Mouse (Mus musculus) limb, embryonic 15.5 days (tissue): ENCODE data around the gene Gja5. TPM values are rescaled to one million over a fixed set of nuclear protein-coding genes. Genes with fewer than 3 reads are reported as not detected.
A peak's percentile ranks its signal among the peaks of the same experiment; 100 is the strongest.

Experiments
- ATAC-seq: fragments of 200-750 bp; cut with Nextera tagmentation; 2 replicates; pipeline ENCODE4 v1.8.0; 2017; ENCODE audit warnings: low read depth, moderate TSS enrichment; ENCODE audit not compliant: insufficient number of reproducible peaks, low FRiP score, low TSS enrichment
- H3K27ac ChIP-seq: fragments of 300-500 bp; sonication (generic); 2 replicates; pipeline ENCODE4 v1.5.1; 2015; ENCODE audit warnings: moderate library complexity, mild to moderate bottlenecking, inconsistent platforms
- H3K27me3 ChIP-seq: fragments of 300-500 bp; sonication (generic); 2 replicates; pipeline ENCODE4 v1.6.1; 2015; ENCODE audit warnings: inconsistent platforms
- H3K36me3 ChIP-seq: fragments of 300-500 bp; sonication (generic); 2 replicates; pipeline ENCODE4 v1.6.1; 2015; ENCODE audit warnings: inconsistent platforms
- H3K4me1 ChIP-seq: fragments of 300-500 bp; sonication (generic); 2 replicates; pipeline ENCODE4 v1.6.1; 2015; ENCODE audit warnings: inconsistent platforms
- H3K4me2 ChIP-seq: fragments of 300-500 bp; sonication (generic); 2 replicates; pipeline ENCODE4 v1.6.1; 2015; ENCODE audit warnings: mild to moderate bottlenecking, inconsistent platforms
- H3K4me3 ChIP-seq: fragments of 300-500 bp; sonication (generic); 2 replicates; pipeline ENCODE4 v1.5.1; 2015; ENCODE audit warnings: mild to moderate bottlenecking, inconsistent platforms
- H3K9ac ChIP-seq: fragments of 300-500 bp; sonication (generic); 2 replicates; pipeline ENCODE4 v1.6.1; 2015; ENCODE audit warnings: inconsistent platforms
- H3K9me3 ChIP-seq: fragments of 300-500 bp; sonication (generic); 2 replicates; pipeline ENCODE4 v1.6.1; 2016; ENCODE audit warnings: inconsistent platforms
- WGBS: fragments of 180-500 bp; shearing (Covaris S2); methylation state at CpG from one replicate; pipeline ENCODE4 v1.1.7; 2015; 5-methylcytosine and 5-hydroxymethylcytosine counted together
- polyA plus RNA-seq: library from polyadenylated mRNA; unstranded; fragments of >200 nt; fragmentation: Nextera tagmentation; extraction: Ambion mirVana; gene quantifications from 2 replicates; pipeline ENCODE4 v1.2.1, GENCODE M21; 2015

The Gja5 gene
- polyA plus RNA-seq, 1 experiment from 2014 or later = 26.0 TPM

DNA sequence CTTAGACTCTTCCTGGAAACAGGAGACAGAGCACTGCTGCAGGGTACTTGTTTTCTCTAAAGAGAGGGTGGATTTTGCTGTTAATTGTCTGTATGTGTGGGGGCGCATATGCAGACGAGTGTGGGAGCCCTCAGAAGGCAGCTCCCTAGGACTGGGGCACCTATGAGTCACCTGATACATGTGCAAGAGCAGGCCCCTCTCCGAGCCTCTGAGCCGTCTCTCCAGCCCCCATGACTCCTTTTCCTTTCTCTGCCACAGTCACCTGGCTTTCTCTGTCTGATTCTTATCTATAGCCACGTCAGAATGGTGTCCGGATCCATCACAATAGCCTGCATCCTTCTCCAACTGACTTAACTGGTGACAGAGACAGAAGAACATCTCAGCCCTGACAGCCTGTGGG, 22.9 kb upstream of the Gja5 start:
- ATAC-seq = no peak
- WGBS = 78% methylated on average over 6 of the region's 6 CpGs
- H3K27ac ChIP-seq = no peak overlapping the region
- H3K4me1 ChIP-seq = no peaks in the 10 kb centered on the region
- peaks cover 59% of the 10 kb centered on the region for H3K36me3 ChIP-seq
- H3K4me2 ChIP-seq = no peak overlapping the region
- H3K9ac ChIP-seq = no peak overlapping the region
- H3K4me3 ChIP-seq = no peak overlapping the region
- no peaks in the 10 kb centered on the region for H3K9me3 ChIP-seq
- H3K27me3 ChIP-seq = no peaks in the 10 kb centered on the region

DNA sequence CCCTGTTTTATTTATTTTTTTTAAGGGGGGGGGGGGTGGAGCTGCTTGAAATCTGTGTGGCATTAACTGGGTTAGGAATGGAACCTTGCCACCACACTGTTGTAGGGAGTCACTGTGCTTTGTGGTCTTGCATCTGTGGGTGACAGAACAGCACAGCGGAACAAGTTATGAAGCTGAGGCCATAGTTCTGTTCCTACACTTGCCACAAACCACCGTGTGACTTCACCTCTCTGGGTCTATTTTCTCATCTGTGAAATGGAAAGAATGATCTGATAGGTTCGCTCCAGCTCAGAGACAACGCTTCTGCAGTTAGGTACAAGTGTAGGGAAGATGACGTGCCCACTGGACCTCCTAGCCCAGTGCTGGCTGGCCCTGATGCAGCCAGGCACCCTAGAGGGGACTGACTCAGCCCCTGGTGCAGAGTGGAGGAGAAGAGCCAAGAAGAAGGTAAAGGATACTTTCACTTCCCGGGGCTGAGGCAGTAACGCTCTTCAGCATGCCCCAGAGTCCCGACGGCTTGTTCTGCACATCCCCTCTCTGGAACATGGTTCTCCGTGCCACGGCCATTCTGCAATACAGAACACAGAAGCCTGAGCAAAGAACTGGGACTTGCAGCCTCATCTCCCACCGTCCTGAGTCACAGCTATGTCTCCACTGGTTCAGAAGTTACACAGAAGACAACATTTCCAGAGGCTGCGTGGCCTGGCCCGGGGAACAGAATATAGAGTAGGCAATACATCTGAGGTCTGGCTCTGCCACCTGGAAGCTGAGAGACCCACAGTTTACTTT, 22.2 kb upstream of the Gja5 start:
- Histone ChIP-seq H3K36me3 (peaks cover 62% of the 10 kb centered on the region), H3K27ac (no peak overlapping the region), H3K4me1 (no peaks in the 10 kb centered on the region), H3K4me3 (no peak overlapping the region), H3K9me3 (no peaks in the 10 kb centered on the region), H3K4me2 (no peak overlapping the region), H3K27me3 (no peaks in the 10 kb centered on the region), H3K9ac (no peak overlapping the region)
- 93% methylated on average over 14 of the region's 14 CpGs for WGBS
- ATAC-seq = no peak

DNA sequence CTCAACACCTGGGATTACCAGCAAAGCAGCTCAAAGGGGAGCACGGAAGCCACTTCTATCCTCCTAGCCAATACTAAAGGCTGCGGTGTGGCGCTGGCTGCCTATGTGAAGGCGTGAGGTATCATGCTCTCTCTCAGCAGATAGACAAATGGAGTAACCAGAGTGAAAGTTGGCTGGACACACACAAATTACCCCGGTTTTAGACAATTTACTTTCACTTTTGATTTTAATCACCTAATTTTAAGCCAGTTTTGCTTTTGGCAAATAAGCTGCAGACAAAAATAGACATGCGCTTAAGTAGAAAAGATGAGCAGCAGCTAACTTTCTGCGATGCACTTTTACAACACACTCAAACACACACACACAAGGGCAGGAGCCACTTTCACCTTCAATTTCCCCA, 20.8 kb upstream of the Gja5 start:
- H3K4me1 ChIP-seq = no peaks in the 10 kb centered on the region
- WGBS = 93% methylated on average over 7 of the region's 7 CpGs
- H3K4me2 ChIP-seq = no peak overlapping the region
- H3K27ac ChIP-seq = no peak overlapping the region
- no peak for ATAC-seq
- no peak overlapping the region for H3K9ac ChIP-seq
- no peaks in the 10 kb centered on the region for H3K9me3 ChIP-seq
- no peak overlapping the region for H3K4me3 ChIP-seq
- H3K27me3 ChIP-seq = no peaks in the 10 kb centered on the region
- H3K36me3 ChIP-seq = peaks cover 60% of the 10 kb centered on the region

- H3K9ac ChIP-seq = no peak overlapping the region
- WGBS = 86% methylated on average over 4 of the region's 4 CpGs
- peaks cover 4% of the 10 kb centered on the region; the same call in 1 of the 2 replicates for H3K4me1 ChIP-seq
- H3K4me2 ChIP-seq = no peak overlapping the region
- H3K27me3 ChIP-seq = peaks cover 9% of the 10 kb centered on the region; the same call in 1 of the 2 replicates
- H3K4me3 ChIP-seq = no peak overlapping the region
- no peaks in the 10 kb centered on the region for H3K9me3 ChIP-seq
- no peak overlapping the region for H3K27ac ChIP-seq
- ATAC-seq = no peak
- H3K36me3 ChIP-seq = peaks cover 8% of the 10 kb centered on the region; the same call in 1 of the 2 replicates
These were observed 2.0 kb upstream of the Gja5 start for GRCm38 (mm10) chr3:96902336-96902999.

- Histone ChIP-seq H3K9ac (peak within 1 kb of the TSS; percentile 89), H3K4me1 (peaks cover 4% of the 10 kb centered on the region; the same call in 1 of the 2 replicates), H3K27me3 (peaks cover 16% of the 10 kb centered on the region; the same call in 1 of the 2 replicates), H3K4me2 (peak within 1 kb of the TSS; percentile 87), H3K36me3 (no peaks in the 10 kb centered on the region), H3K4me3 (peak within 1 kb of the TSS; percentile 97), H3K9me3 (no peaks in the 10 kb centered on the region), H3K27ac (no peak within 1 kb of the TSS; the same call in 1 of the 2 replicates)
- WGBS = under 1% methylated on average over 40 of the region's 40 CpGs
- peak; percentile 86 for ATAC-seq
These were observed 503 bp downstream of the Gja5 start, which contains the start of gene Gpr89 for GRCm38 (mm10) chr3:96904851-96905541. Gene Gpr89 (minus strand): TSS chr3:96905346.

DNA sequence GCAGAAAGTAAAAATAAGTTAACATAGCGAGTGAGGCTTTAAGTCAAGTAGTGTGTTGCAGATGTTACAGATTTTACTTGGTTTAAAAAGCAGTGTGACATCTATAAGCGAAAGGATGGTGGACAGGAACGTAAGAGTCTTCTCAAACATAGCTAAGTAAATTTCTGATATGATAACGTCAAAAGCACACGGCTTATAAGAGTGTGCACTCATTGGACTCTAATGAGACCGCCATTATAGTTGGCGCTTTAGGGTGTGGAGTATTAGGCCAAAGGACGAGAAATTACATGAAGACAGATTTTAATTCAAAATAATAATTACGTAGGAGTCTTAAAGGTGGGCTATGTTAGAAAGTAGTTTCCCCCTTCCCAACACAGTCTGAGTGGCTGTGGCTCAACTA, 1.1 kb downstream of the Gja5 start:
- no peak overlapping the region for H3K27ac ChIP-seq
- 0 out of 2 replicates have a peak, but pooled peaks have one; percentile 4 for ATAC-seq
- peak overlapping the region; percentile 97 for H3K4me3 ChIP-seq
- H3K36me3 ChIP-seq = no peaks in the 10 kb centered on the region
- 49% methylated on average over 9 of the region's 9 CpGs for WGBS
- H3K27me3 ChIP-seq = peaks cover 19% of the 10 kb centered on the region; the same call in 1 of the 2 replicates
- H3K9me3 ChIP-seq = no peaks in the 10 kb centered on the region
- peak overlapping the region; percentile 87 for H3K4me2 ChIP-seq
- H3K4me1 ChIP-seq = peaks cover 4% of the 10 kb centered on the region; the same call in 1 of the 2 replicates
- H3K9ac ChIP-seq = peak overlapping the region; percentile 89; the same call in 1 of the 2 replicates

- peaks cover 26% of the 10 kb centered on the region for H3K27me3 ChIP-seq
- H3K4me2 ChIP-seq = no peak overlapping the region
These were observed 16.5 kb downstream of the Gja5 start for GRCm38 (mm10) chr3:96920991-96921390.

DNA sequence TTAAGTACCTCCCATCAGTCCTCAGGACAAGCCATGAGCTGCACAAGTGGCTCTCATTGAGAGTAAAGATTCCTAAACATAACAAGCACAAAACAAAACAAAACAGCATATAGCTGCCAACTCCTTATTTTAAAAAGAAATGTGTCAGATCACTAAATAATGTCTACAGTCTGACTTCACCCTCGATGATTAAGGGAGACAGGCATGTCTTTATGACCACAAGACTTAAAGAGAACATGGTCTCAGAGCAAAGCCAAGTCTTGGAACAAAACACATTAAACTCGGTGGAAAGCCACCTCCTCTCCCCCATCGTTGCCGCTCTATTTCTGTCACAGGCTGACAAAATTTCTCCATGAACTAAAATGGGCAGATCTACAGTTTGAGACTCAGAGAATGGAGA, 20.1 kb downstream of the Gja5 start:
- H3K36me3 ChIP-seq = no peaks in the 10 kb centered on the region
- H3K9ac ChIP-seq = no peak overlapping the region
- H3K9me3 ChIP-seq = no peaks in the 10 kb centered on the region
- no peak overlapping the region for H3K4me2 ChIP-seq
- no peak overlapping the region for H3K27ac ChIP-seq
- 72% methylated on average over 4 of the region's 4 CpGs for WGBS
- ATAC-seq = no peak
- H3K27me3 ChIP-seq = peaks cover 2% of the 10 kb centered on the region
- no peaks in the 10 kb centered on the region for H3K4me1 ChIP-seq
- H3K4me3 ChIP-seq = no peak overlapping the region

More at GRCm38 (mm10) chr3:96920991-96921390, 16.5 kb downstream of the Gja5 start:
- 15% methylated on average over 7 of the region's 7 CpGs for WGBS
- Histone ChIP-seq H3K27ac (no peak overlapping the region), H3K4me1 (no peaks in the 10 kb centered on the region), H3K9ac (no peak overlapping the region), H3K36me3 (no peaks in the 10 kb centered on the region), H3K9me3 (no peaks in the 10 kb centered on the region), H3K4me3 (no peak overlapping the region)
- ATAC-seq = no peak

- WGBS = 50% methylated on average over 6 of the region's 6 CpGs
- H3K9ac ChIP-seq = no peak within 1 kb of the TSS
- H3K36me3 ChIP-seq = no peaks in the 10 kb centered on the region
- no peaks in the 10 kb centered on the region; the same call in none of the 2 replicates for H3K27me3 ChIP-seq
- no peak within 1 kb of the TSS for H3K4me2 ChIP-seq
- H3K4me1 ChIP-seq = no peaks in the 10 kb centered on the region
- ATAC-seq = no peak
- no peak within 1 kb of the TSS for H3K4me3 ChIP-seq
- no peaks in the 10 kb centered on the region for H3K9me3 ChIP-seq
- no peak within 1 kb of the TSS for H3K27ac ChIP-seq
These were observed 21.4 kb downstream of the Gja5 start, which contains the start of gene Gja8 for GRCm38 (mm10) chr3:96925920-96926319. Gene Gja8 (minus strand): TSS chr3:96926020.

DNA sequence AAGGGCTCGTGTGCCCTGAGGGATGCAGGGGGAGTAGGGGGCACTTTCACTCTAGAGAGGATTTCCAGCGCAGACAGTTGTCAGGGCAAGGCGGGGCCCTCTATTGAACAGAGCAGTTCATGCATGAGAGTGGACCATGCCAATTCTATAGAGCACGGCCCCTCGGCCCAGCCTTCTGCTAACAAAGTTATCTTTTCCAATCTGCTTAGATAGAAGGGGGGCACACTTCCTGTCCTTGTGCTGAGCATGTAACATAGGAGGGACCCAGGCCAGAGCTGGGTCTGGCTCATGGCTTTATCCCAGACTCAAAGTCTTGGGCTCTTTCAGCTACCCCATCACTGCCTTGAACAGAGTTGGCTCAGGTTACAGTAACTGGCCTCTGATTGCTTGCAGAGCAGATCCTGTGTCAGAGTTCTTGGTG, 26.8 kb downstream of the Gja5 start:
- H3K36me3 ChIP-seq = no peaks in the 10 kb centered on the region
- H3K4me3 ChIP-seq = no peak overlapping the region
- 0 out of 2 replicates have a peak, but pooled peaks cover 3% of the 10 kb centered on the region for H3K4me1 ChIP-seq
- H3K9ac ChIP-seq = no peak overlapping the region
- no peaks in the 10 kb centered on the region for H3K9me3 ChIP-seq
- H3K27me3 ChIP-seq = peaks cover 13% of the 10 kb centered on the region
- H3K4me2 ChIP-seq = no peak overlapping the region
- 53% methylated on average over 5 of the region's 5 CpGs for WGBS
- no peak for ATAC-seq
- no peak overlapping the region for H3K27ac ChIP-seq

GRCm38 (mm10) chr3:96936241-96936640, 31.7 kb downstream of the Gja5 start:
- Histone ChIP-seq H3K9ac (no peak overlapping the region), H3K4me2 (no peak overlapping the region), H3K27me3 (peaks cover 21% of the 10 kb centered on the region), H3K4me1 (peaks cover 6% of the 10 kb centered on the region; the same call in 1 of the 2 replicates), H3K36me3 (no peaks in the 10 kb centered on the region), H3K9me3 (no peaks in the 10 kb centered on the region), H3K27ac (no peak overlapping the region), H3K4me3 (no peak overlapping the region)
- ATAC-seq = no peak
- WGBS = 13% methylated on average over 6 of the region's 6 CpGs
